Mouse (Mus musculus) right cerebral cortex, postnatal 36 days (tissue): ENCODE data around the gene Mgat4a.

Experiments
- DNase-seq, 2 experiments: peaks; one replicate each; pipeline ENCODE4 v3.0.0; 2022; ENCODE audit warnings: low spot score in 2 of 2, mixed read lengths in 1 of 2

The Mgat4a gene

DNA sequence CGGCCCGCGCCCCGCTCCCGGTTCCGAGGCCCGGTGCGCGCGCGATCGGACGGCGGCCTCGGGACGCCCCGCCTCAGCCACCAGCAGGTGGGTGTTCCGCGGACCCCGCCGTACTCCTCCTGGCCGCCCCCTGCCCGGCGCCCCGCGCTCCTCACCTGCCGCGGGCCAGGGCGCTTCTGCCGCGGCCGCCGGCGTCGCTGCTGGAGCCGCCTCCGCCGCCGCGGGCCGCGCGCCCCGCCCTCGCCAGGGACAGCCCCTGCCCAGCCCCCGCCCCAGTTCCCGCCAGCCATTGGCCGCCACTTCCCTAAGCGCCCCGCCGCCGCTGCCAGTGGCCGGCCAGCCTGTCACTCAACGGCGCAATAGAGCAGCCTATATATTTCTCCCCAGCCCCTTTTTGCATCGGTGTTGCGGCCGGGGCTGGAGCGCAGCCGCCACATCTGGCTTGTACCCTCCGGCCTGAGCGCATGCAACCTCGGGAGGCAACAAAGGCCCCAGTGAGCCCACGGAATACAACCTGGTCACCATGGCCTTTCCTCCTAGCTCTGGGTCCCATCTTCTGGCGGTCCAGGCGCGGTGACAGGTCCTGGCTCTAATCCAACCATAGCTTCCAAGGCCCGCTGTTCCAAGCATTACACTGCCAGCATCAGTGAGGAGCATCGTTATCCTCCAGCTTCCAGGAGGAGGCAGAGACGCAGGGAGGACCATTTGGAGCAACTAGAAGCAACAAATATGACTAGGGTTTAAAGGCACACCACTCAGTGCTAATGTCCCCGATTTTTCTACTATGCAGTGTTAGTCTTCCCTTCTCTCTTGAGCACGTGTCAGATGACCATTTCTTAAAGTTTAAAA is at the start of gene Mgat4a:
Gene Mgat4a, minus strand, starts transcription at position 207 of the 849 bp plus-strand sequence.
- peak; percentile 88 to 91 for DNase-seq

- DNase-seq, result peak; percentile 45 to 59
Observed at GRCm38 (mm10) chr1:37585809-37586480, 45.1 kb upstream of the Mgat4a start.

DNA sequence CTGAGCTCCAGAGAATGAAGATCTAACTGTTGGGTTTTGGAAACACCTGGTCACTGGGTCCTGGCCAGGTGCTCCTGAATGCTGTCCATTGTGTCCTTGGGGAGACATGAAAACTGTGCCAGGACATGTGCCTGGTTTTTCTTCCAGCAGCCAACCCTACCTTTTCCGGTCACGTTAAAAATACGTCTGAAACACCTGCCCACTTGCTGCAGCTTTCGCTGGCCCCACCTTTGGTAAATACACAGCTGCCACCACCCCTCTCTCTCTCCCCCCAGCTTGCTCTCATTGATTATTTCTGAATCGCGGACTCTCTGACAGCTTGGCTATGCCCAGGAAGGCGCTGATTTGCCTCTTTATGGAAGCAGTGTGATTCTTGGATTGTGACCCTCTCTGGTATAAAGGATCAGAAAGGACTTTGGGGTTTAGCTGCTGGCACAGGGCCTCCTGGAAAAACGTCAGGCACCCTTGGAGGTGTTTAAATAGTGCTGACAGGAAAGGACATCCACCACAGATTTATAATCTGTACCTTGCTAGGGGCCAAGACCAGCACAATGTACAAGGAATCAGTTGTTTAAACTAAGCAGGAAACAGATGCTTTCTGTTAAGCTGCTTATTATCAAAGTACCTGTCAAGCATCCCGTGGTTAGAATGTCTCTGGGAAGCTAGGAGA is 43.1 kb upstream of the Mgat4a start:
- DNase-seq, result no peak

GRCm38 (mm10) chr1:37583167-37583566 is 42.4 kb upstream of the Mgat4a start:
- no peak for DNase-seq

GRCm38 (mm10) chr1:37579686-37580085 is 38.9 kb upstream of the Mgat4a start:
- no peak for DNase-seq

GRCm38 (mm10) chr1:37572528-37573272 is 31.9 kb upstream of the Mgat4a start:
- DNase-seq, result no peak

DNA sequence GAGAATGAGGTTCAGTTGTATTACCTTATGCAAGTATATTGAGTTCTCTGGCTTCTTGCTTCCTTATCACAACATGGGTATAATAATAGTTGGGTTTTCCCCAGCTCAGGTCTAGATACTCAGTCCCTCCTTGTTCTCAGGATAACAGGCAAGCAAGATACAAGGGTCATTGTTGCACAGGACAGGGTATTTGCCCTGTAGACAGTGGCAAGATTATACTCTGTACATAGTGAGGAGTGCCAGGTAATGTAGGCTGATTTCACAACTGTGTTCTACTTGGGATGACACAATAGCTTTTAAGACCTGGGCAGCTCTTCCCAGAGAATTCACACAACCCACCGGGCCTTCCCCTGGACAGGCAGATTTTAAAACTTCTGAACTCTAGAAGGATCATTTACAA is 27.6 kb upstream of the Mgat4a start:
- DNase-seq, result no peak

DNA sequence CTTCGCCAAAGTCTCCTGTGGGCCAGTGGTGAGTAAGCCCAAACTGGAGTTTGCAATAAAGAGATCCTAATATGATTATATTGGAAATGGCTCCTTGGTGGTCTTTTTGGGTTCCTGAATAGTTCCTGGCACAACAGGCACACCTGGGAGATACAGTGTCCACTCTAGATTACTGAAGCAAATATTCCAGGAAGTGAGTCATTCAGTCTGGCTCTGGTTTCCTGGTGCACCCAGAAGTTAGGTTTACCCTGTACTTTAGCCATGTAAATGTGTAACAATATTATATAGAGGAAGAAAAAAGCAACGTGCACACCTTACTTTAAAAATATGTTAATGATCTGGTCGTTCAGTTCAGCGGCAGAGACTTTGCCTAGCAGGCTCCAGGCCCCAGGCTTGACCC is 25.9 kb upstream of the Mgat4a start:
- no peak for DNase-seq

GRCm38 (mm10) chr1:37566344-37566743 is 25.5 kb upstream of the Mgat4a start:
- DNase-seq, result no peak

DNA sequence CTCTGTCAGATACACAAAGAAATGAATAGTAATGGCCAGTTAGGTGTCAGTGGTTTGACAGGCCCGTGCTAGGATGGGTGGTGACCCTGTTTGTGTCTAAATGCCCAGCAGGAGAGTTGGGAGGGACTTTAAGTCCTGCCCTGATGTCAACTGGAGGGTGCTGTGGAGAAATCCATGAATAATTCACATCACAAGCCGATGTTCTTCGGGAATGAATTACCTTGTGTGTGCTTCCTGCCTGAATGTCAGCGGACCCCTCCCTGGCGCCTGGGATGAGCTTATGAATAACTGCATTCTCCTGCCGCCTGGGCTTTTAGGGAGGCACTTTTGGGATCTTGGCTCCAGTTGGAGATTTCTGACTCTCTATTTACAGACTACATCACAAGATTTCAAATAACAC is 24.6 kb upstream of the Mgat4a start:
- no peak for DNase-seq

DNA sequence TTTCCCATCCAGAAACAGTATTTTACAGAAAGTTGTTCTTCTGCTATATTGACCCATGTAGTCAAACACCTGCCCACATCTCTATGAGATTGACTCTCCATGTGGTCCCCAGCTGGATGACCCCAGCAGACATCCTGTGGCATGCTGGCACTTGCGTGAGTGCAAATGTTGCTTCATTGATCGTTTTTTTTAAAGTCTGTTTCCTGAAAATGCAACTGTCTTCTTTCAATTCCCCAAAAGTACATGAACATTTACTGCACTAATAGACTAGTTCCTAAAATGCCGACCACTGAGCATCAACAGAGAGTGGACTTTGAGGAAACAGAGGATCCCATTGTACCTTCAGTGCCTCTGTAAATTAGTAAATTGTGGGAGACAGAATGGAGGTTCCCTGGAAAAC is 21.1 kb upstream of the Mgat4a start:
- DNase-seq, result no peak

- no peak for DNase-seq
Observed at GRCm38 (mm10) chr1:37560356-37560755, 19.5 kb upstream of the Mgat4a start.

GRCm38 (mm10) chr1:37551986-37552385 is 11.2 kb upstream of the Mgat4a start:
- DNase-seq, result no peak

DNA sequence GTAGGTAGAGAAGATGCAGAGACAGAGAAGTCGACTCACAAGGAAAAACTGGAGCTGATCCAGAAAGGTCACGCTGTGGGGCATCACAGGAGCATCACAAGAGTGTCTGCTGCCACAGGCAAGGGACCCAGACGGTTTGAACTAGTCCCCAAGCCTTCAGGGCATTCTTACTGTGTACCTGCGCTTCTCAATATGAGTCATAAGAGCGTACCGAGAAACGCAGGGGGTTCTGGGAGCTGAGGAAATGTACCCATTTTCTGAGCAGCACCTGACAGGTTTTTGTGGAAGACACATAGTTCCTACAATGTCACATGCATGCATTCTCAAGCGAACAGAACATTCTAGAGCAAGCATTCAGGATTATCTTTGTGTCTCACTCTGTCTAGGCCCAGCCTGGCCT is 8.7 kb upstream of the Mgat4a start:
- DNase-seq, result no peak

GRCm38 (mm10) chr1:37546398-37547051 is 5.7 kb upstream of the Mgat4a start:
- no peak for DNase-seq

DNA sequence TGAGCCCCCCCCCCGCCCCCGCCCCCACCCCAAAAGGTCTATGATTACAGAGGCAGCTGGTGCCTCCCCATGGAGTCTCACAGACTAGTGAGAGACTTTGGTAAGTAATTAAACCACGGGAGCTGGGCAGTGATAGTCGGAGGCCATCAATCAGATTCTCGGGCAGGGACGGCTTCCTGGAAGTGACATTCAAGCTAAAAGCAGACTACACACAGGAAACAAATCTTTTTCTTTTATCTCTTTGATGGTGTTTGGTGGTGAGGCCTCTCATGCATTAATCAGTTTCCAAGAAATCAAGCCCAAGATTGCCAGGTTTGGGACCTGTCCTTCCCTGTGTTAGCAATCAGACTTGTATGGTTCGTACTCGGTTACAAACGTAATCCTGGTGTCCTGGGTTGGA is 3.4 kb upstream of the Mgat4a start:
- no peak for DNase-seq

GRCm38 (mm10) chr1:37543057-37543456 is 2.2 kb upstream of the Mgat4a start:
- no peak for DNase-seq

DNA sequence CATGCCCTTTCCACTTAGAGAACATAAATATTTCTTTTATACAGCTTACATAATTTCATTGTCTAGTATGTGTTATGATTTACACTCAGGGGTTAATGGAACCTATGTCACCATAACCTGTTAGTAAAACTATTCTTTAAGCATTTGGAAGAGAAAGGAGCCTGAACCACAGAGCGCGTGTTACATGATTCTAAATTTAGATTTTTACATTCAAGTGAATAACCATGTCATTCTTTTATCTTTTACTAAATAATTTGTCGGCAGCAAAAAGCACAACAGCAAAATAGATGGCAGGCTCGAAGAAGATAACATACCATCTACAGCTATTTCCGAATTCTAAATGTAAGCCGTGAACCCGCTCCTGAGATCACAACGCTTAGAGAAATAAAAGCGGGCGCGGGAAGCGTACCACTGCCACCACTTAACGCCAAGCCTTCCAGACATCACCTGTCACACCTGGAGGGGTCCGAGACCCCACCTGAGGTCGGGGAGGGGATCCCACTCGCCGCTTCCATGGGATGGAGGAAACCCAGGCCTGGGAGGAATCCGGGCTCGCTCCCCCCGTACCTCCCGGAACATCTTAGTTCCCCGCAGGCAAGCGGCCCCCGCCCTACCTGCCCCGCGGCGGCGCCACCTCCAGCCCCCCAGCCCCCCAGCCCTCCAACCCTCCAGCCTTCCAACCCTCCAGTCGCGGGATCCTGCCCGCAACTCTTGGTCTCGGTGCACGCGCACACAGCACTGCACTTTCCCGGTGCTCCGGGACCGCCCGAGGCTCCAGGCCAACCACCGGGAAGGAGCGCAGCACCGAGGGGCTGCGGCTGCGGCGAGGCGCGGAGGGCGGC is 627 bp downstream of the Mgat4a start:
- no peak for DNase-seq

- no peak for DNase-seq
Observed at GRCm38 (mm10) chr1:37534532-37535108, 6.2 kb downstream of the Mgat4a start.

DNA sequence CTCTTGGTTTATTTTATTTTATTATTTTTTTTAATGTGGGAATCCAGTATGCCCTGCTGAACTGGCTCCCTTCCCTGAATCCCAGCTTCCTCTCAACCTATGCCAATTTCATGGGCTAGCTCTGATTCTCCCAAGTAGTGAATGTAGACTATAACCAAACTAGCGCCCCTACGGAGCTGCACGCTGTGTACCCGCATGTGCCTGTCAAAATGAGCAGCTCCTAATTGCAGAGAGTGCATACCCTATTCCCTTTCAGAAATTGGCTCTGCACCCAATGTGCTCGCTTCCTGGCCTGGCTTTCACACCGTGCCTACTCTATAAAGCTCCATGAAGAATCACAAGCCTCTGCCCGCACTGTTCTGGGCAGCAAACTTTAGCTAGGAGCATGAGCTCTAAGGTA is 7.6 kb downstream of the Mgat4a start:
- no peak for DNase-seq
